Mouse (Mus musculus) C2C12 (cell line): ENCODE measurements around the gene Ralb. TPM values are rescaled to one million over a fixed set of nuclear protein-coding genes. Genes with fewer than 3 reads are reported as not detected.

Experiments
- H3K27me3 ChIP-seq: one replicate; pipeline ENCODE4 v1.6.1; 2011; ENCODE audit not compliant: control insufficient read depth, insufficient read depth, insufficient read length
- H3K36me3 ChIP-seq: one replicate; pipeline ENCODE4 v1.6.1; 2011; ENCODE audit not compliant: control insufficient read depth, insufficient read depth
- H3K4me3 ChIP-seq: one replicate; pipeline ENCODE4 v1.5.1; 2011; ENCODE audit warnings: mild to moderate bottlenecking, control low read depth; ENCODE audit not compliant: poor library complexity, insufficient read depth, severe bottlenecking
- H3K79me2 ChIP-seq: one replicate; pipeline ENCODE4 v1.6.1; 2011; ENCODE audit not compliant: control insufficient read depth, insufficient read depth
- H3K79me3 ChIP-seq: one replicate; pipeline ENCODE4 v1.6.1; 2011; ENCODE audit warnings: low read depth, control low read depth
- H3ac ChIP-seq: one replicate; pipeline ENCODE3; 2011; ENCODE audit warnings: low read depth; ENCODE audit not compliant: control insufficient read depth, insufficient read length
- CEBPB ChIP-seq: IDR thresholded peaks from one replicate; pipeline ENCODE4 v1.6.1; 2011; ENCODE audit warnings: low read depth, mild to moderate bottlenecking, control low read depth, moderate library complexity
- CTCF ChIP-seq: IDR thresholded peaks from one replicate; pipeline ENCODE4 v1.5.1; 2011; ENCODE audit not compliant: control insufficient read depth, insufficient read depth, insufficient read length
- FOSL1 ChIP-seq: IDR thresholded peaks from one replicate; pipeline ENCODE4 v1.8.0; 2011; ENCODE audit warnings: mild to moderate bottlenecking, low read length; ENCODE audit not compliant: poor library complexity, insufficient read depth, severe bottlenecking
- MAX ChIP-seq: IDR thresholded peaks from one replicate; pipeline ENCODE4 v1.6.1; 2011; ENCODE audit warnings: mild to moderate bottlenecking, control low read depth
- MYOD1 ChIP-seq: IDR thresholded peaks from one replicate; pipeline ENCODE4 v1.6.1; 2011; ENCODE audit warnings: low read depth; ENCODE audit not compliant: control insufficient read depth, insufficient read length
- MYOG ChIP-seq: IDR thresholded peaks from one replicate; pipeline ENCODE4 v1.6.1; 2011; ENCODE audit not compliant: control insufficient read depth, insufficient read length; ENCODE audit errors: extremely low read depth
- USF1 ChIP-seq: IDR thresholded peaks from one replicate; pipeline ENCODE4 v1.6.1; 2011; ENCODE audit warnings: low read depth, mild to moderate bottlenecking, control low read depth, moderate library complexity
- polyA plus RNA-seq: library from polyadenylated mRNA; unstranded; fragments of >200 nt; fragmentation: generic; extraction: Trizol; gene quantifications from one replicate; pipeline ENCODE4 v1.2.1, GENCODE M21; 2012; ENCODE audit warnings: missing spikeins

The Ralb gene
- polyA plus RNA-seq, 1 experiment: 44.4 TPM

DNA sequence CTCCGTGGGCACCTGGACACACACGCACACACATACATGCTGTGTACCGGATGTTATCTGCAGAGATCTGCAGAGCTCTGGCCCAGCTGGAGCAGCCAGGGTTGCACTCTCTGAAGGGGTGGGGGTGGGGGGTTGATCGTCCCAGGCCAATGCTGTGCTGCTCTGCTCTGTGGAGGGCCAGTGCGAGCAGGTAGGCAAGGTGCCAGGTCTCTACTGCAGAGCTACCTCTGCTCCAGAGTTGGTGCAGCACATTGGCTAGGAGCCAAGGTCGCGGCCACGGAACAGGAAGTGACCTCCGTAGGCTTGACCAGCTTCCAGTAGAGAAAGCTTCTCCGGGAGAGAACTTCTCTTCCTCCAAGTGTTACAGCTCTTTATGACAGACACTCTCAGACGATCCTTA lies 12.5 kb downstream of the Ralb start:
- TF ChIP-seq CTCF (no peak), FOSL1 (no peak), USF1 (no peak), CEBPB (no peak), MYOG (no peak), MAX (no peak), MYOD1 (no peak)
- peaks cover 49% of the 10 kb centered on the region for H3K79me3 ChIP-seq
- no peaks in the 10 kb centered on the region for H3K27me3 ChIP-seq
- no peak overlapping the region for H3ac ChIP-seq
- no peak overlapping the region for H3K4me3 ChIP-seq
- peaks cover 4% of the 10 kb centered on the region for H3K36me3 ChIP-seq
- H3K79me2 ChIP-seq: peaks cover 88% of the 10 kb centered on the region

DNA sequence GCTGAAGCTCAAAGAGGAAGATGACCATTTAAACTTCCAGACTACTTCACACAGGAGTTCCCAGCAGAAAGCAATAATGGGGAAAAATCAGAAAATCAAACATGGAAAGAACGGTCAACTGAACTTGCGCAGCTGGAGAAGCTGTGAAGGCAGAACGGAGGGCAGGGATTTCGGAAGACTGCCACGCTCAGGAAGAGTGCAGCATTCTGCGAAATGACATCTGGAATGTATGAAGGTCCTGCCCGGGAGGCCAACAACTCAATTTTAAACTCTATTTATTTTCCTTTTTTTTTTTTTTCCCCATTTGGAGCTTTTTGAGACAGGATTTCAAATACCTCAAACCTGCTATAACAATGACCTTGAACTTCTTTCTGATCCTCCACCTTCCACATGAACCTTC lies 13.8 kb downstream of the Ralb start:
- Histone ChIP-seq H3K27me3 (no peaks in the 10 kb centered on the region), H3K4me3 (no peak overlapping the region), H3K36me3 (peaks cover 4% of the 10 kb centered on the region), H3K79me2 (peaks cover 88% of the 10 kb centered on the region), H3ac (no peak overlapping the region), H3K79me3 (peaks cover 46% of the 10 kb centered on the region)
- TF ChIP-seq USF1 (no peak), MYOD1 (no peak), MYOG (no peak), MAX (no peak), CEBPB (no peak), CTCF (no peak), FOSL1 (no peak)

DNA sequence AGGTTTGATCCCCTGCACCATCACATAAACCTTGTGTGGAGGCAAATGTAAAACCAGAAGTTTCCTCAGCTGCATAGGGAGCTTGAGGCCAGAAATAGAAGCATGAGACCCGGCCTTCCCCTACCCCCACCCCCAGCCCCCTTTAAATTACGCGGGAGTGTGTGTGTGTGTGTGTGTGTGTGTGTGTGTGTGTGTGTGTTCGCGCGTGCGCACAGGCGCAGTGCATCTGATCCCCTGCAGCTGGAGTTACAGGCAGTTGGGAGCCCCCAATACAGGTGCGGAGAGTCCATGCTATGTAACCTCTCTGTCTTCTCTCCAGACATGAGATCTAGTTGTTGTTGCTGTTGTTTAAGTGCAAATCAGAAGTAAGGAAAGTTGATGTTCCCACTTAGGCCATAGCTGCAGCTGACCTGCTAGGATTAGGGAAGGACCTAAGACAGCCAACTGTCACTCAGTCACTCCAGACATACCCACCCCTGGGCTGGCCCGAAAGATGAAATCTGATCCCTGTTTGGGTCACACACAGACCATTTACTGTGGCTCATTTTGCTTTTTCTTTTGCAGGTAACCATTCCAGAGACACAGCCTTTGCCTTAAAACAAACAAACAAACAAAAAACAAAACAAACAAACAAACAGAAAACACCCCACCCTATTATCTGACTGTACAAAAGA lies 16.5 kb downstream of the Ralb start:
- TF ChIP-seq CTCF (no peak), CEBPB (no peak), USF1 (no peak), FOSL1 (no peak), MAX (no peak), MYOG (no peak), MYOD1 (no peak)
- Histone ChIP-seq H3K79me2 (peaks cover 86% of the 10 kb centered on the region), H3K36me3 (no peaks in the 10 kb centered on the region), H3K4me3 (no peak overlapping the region), H3ac (no peak overlapping the region), H3K27me3 (no peaks in the 10 kb centered on the region), H3K79me3 (peaks cover 41% of the 10 kb centered on the region)

DNA sequence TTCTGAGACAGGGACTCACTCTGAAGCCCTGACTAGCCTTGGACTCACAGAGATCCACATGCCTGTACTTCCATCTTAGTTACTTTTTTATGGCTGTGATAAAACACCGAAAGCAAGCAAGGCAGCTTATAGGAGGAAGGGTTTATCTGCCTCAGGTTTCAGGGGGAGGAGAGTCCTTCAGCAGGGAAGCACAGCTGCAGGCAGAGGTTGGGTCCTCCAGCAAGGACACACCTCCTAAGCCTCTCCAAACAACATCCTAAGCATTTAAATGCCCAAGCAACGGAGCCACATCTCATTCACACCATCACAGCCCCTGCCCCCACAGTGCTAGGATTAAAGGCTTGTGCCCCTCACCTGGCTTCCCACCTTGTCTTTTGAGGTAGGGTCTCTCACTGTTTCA lies 18.8 kb downstream of the Ralb start:
- TF ChIP-seq CTCF: no peak
- no peak for TF ChIP-seq MAX
- TF ChIP-seq FOSL1: no peak
- no peak for TF ChIP-seq MYOG
- no peak for TF ChIP-seq CEBPB
- no peak for TF ChIP-seq MYOD1
- no peak for TF ChIP-seq USF1
- Histone ChIP-seq H3ac (no peak overlapping the region), H3K79me3 (peaks cover 31% of the 10 kb centered on the region), H3K27me3 (no peaks in the 10 kb centered on the region), H3K79me2 (peaks cover 73% of the 10 kb centered on the region), H3K36me3 (peaks cover 12% of the 10 kb centered on the region), H3K4me3 (no peak overlapping the region)

DNA sequence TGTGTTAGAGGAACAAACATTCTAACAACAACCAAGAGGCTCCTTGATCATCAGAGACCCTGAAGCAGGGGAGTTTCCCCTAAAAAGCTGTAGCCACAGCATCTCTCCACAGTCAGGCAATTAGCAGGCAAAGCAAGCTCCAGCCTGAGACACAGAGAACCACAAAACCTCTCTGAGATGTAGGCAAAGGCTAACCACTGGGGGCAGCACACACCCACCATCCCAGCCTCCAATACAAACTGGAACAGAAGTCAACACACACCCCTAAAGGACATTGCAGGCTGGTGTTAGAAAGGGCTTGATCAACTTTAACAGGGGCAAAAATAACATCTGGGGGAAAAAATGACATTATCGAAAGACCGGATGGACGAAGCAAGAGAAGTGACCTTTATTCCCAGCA lies 20.1 kb downstream of the Ralb start:
- H3K79me2 ChIP-seq: peaks cover 61% of the 10 kb centered on the region
- H3K4me3 ChIP-seq: no peak overlapping the region

DNA sequence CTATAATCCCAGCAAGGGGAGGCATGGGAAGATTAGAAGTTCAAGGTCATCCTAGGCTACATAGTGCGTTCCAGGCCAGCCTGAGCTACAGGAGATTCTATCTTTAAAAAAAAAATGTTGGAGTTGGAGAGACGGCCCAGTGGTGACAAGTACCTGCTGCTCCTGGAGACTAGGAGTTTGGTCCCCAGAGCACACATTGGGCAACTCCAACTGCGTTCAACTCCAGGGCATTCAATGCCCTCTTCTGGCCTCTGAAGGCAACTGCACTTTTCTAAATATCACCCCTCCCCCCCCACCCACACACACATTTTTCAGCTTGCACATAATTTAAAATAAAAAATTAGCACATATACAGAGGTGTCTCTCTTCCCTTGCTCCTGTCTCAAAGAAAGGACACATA lies 21.7 kb downstream of the Ralb start:
- H3K36me3 ChIP-seq: peaks cover 23% of the 10 kb centered on the region
- H3ac ChIP-seq: no peak overlapping the region
- TF ChIP-seq CEBPB (no peak), MAX (no peak), CTCF (no peak), MYOG (no peak), FOSL1 (no peak), USF1 (no peak), MYOD1 (no peak)
- no peaks in the 10 kb centered on the region for H3K27me3 ChIP-seq
- no peak overlapping the region for H3K4me3 ChIP-seq
- H3K79me3 ChIP-seq: peaks cover 20% of the 10 kb centered on the region
- peaks cover 50% of the 10 kb centered on the region for H3K79me2 ChIP-seq

More for the DNA sequence above, 20.1 kb downstream of the Ralb start:
- Histone ChIP-seq H3ac (no peak overlapping the region), H3K27me3 (no peaks in the 10 kb centered on the region), H3K36me3 (peaks cover 17% of the 10 kb centered on the region), H3K79me3 (peaks cover 24% of the 10 kb centered on the region)
- TF ChIP-seq CTCF (peak; percentile 32), CEBPB (no peak)
